Mouse (Mus musculus) MEL (cell line): ENCODE measurements around the gene Agfg2. TPM values are rescaled to one million over a fixed set of nuclear protein-coding genes. Genes with fewer than 3 reads are reported as not detected.

Experiments
- DNase-seq: peaks from one replicate; pipeline ENCODE4 v3.0.0; 2011; ENCODE audit warnings: low read depth, low spot score
- H3K27ac ChIP-seq: 2 replicates; pipeline ENCODE4 v1.5.1; 2012; ENCODE audit warnings: low read depth, mild to moderate bottlenecking, control low read depth, low read length, moderate library complexity; ENCODE audit not compliant: control insufficient read depth
- H3K27me3 ChIP-seq, 2 experiments: fragments of 150-350 bp in 1 of 2; sonication (generic) in 1 of 2; 2 replicates each; pipeline ENCODE4 v1.6.1; 2012; ENCODE audit warnings: low read length in 2 of 2, mild to moderate bottlenecking in 2 of 2, improper control_type of control experiment in 1 of 2, moderate library complexity in 1 of 2; ENCODE audit not compliant: insufficient read depth in 2 of 2, control insufficient read depth in 1 of 2
- H3K36me3 ChIP-seq, 2 experiments: 2 replicates each; pipeline ENCODE4 v1.6.1; 2012 to 2014; ENCODE audit warnings: low read length in 2 of 2, improper control_type of control experiment in 1 of 2, inconsistent platforms in 1 of 2, mild to moderate bottlenecking in 1 of 2; ENCODE audit not compliant: insufficient read depth in 2 of 2, control insufficient read depth in 1 of 2
- H3K4me1 ChIP-seq, 2 experiments: fragments of 150-350 bp in 1 of 2; sonication (generic) in 1 of 2; 2 replicates each; pipeline ENCODE4 v1.6.1; 2012; ENCODE audit warnings: low read length in 2 of 2, improper control_type of control experiment in 1 of 2, mild to moderate bottlenecking in 1 of 2; ENCODE audit not compliant: insufficient read depth in 2 of 2, control insufficient read depth in 1 of 2
- H3K4me3 ChIP-seq, 2 experiments: fragments of 150-350 bp in 1 of 2; sonication (generic) in 1 of 2; 2 replicates each; pipeline ENCODE4 v1.5.1; 2012; ENCODE audit warnings: low read depth in 2 of 2, low read length in 2 of 2, mild to moderate bottlenecking in 2 of 2, moderate library complexity in 2 of 2, control low read depth in 1 of 2, improper control_type of control experiment in 1 of 2; ENCODE audit not compliant: control insufficient read depth in 1 of 2, insufficient read depth in 1 of 2
- H3K79me2 ChIP-seq: 2 replicates; pipeline ENCODE4 v1.6.1; 2012; ENCODE audit warnings: mild to moderate bottlenecking, low read length, moderate library complexity; ENCODE audit not compliant: control insufficient read depth, poor library complexity, insufficient read depth
- H3K9ac ChIP-seq: 2 replicates; pipeline ENCODE4 v1.6.1; 2012; ENCODE audit warnings: low read depth, mild to moderate bottlenecking, control low read depth, low read length, moderate library complexity; ENCODE audit not compliant: control insufficient read depth, poor library complexity, severe bottlenecking
- H3K9me3 ChIP-seq: fragments of 150-350 bp; sonication (generic); replicated peaks from 2 replicates; pipeline ENCODE4 v1.6.1; 2012; ENCODE audit warnings: mild to moderate bottlenecking, low read length, improper control_type of control experiment, moderate library complexity; ENCODE audit not compliant: insufficient read depth
- BHLHE40 ChIP-seq: IDR thresholded peaks from 2 replicates; pipeline ENCODE4 v1.6.1; 2012; ENCODE audit warnings: low read depth, mild to moderate bottlenecking, inconsistent platforms, low read length, improper control_type of control experiment, borderline replicate concordance
- ELF1 ChIP-seq: IDR thresholded peaks from 2 replicates; pipeline ENCODE4 v1.6.1; 2014; ENCODE audit warnings: low read depth, mild to moderate bottlenecking, inconsistent platforms, low read length, improper control_type of control experiment, moderate library complexity
- EP300 ChIP-seq, 2 experiments: IDR thresholded peaks; 2 replicates each; pipeline ENCODE4 v1.6.1; 2011; ENCODE audit warnings: improper control_type of control experiment in 2 of 2, low read length in 2 of 2, low read depth in 1 of 2, mild to moderate bottlenecking in 1 of 2
- KAT2A ChIP-seq: conservative IDR thresholded peaks from 2 replicates; pipeline ENCODE4 v1.6.1; 2012; ENCODE audit warnings: low read depth, low read length, improper control_type of control experiment, inconsistent platforms
- MAFK ChIP-seq: IDR thresholded peaks from 2 replicates; pipeline ENCODE4 v1.6.1; 2011; ENCODE audit warnings: low read depth, mild to moderate bottlenecking, low read length, improper control_type of control experiment, borderline replicate concordance
- MXI1 ChIP-seq: IDR thresholded peaks from 2 replicates; pipeline ENCODE4 v1.6.1; 2011; ENCODE audit warnings: mild to moderate bottlenecking, low read depth, low read length, improper control_type of control experiment
- MYC ChIP-seq: IDR thresholded peaks from 2 replicates; pipeline ENCODE4 v1.6.1; 2011; ENCODE audit warnings: low read depth, mild to moderate bottlenecking, low read length, improper control_type of control experiment, moderate library complexity
- POLR2AphosphoS2 ChIP-seq: IDR thresholded peaks from 2 replicates; pipeline ENCODE4 v1.6.1; 2011; ENCODE audit warnings: low read length, improper control_type of control experiment
- RAD21 ChIP-seq: IDR thresholded peaks from 2 replicates; pipeline ENCODE4 v1.6.1; 2011; ENCODE audit warnings: mild to moderate bottlenecking, low read depth, low read length, improper control_type of control experiment
- RCOR1 ChIP-seq: IDR thresholded peaks from 2 replicates; pipeline ENCODE4 v1.6.1; 2012; ENCODE audit warnings: low read depth, mild to moderate bottlenecking, inconsistent platforms, low read length, improper control_type of control experiment
- TBP ChIP-seq: IDR thresholded peaks from 2 replicates; pipeline ENCODE4 v1.8.0; 2011; ENCODE audit warnings: low read depth, low read length, improper control_type of control experiment
- ZKSCAN1 ChIP-seq: IDR thresholded peaks from 2 replicates; pipeline ENCODE4 v1.6.1; 2012; ENCODE audit warnings: low read depth, mild to moderate bottlenecking, inconsistent platforms, low read length, improper control_type of control experiment, moderate library complexity
- polyA plus RNA-seq, 2 experiments: library from polyadenylated mRNA; stranded (reverse) in 1 of 2; unstranded in 1 of 2; fragments of >175 nt in 1 of 2; fragments of >200 nt in 1 of 2; gene quantifications; 2 replicates each; pipeline versions ENCODE4 v1.2.1 to v1.2.4; 2012; ENCODE audit warnings: low replicate concordance in 2 of 2, low read depth in 1 of 2; ENCODE audit not compliant: insufficient read length in 2 of 2, insufficient read depth in 1 of 2, missing spikeins in 1 of 2
- total RNA-seq: library from RNA; depleted of rRNA; stranded (reverse); fragments of 300-350 nt; gene quantifications from 2 replicates; pipeline ENCODE4 v1.2.3, GENCODE M21; 2012

Gene Agfg2
- total and polyA plus RNA-seq, 3 experiments = 30.0 to 38.9 TPM; not detected in 1

GRCm38 (mm10) chr5:137631171-137631570 is 53.4 kb downstream of the Agfg2 start (continued):
- no peak for TF ChIP-seq KAT2A
- TF ChIP-seq ELF1 = peak; percentile 54; the same call in 1 of the 2 replicates
- TF ChIP-seq RAD21 = no peak
- peak; percentile 59; the same call in 1 of the 2 replicates for TF ChIP-seq MXI1
- no peak for TF ChIP-seq MYC
- TF ChIP-seq POLR2AphosphoS2 = no peak
- no peak for TF ChIP-seq TBP
- no peak for TF ChIP-seq MAFK

GRCm38 (mm10) chr5:137630602-137631001 is 53.9 kb downstream of the Agfg2 start:
- Histone ChIP-seq H3K9ac (peak overlapping the region; percentile 52), H3K27ac (peak overlapping the region; percentile 70), H3K36me3 (peaks cover 2 to 24% of the 10 kb centered on the region in 2 experiments), H3K9me3 (no peaks in the 10 kb centered on the region)
- peak; percentile 7; the same call in 1 of the 2 replicates for TF ChIP-seq ZKSCAN1
- no peak for TF ChIP-seq BHLHE40
- TF ChIP-seq, all 39 proteins: peak for 1
- Histone ChIP-seq H3K4me1 (peaks cover 3 to 30% of the 10 kb centered on the region in 2 experiments), H3K4me3 (peak overlapping the region; percentile 81 to 83), H3K27me3 (no peaks in the 10 kb centered on the region), H3K79me2 (peaks cover 28% of the 10 kb centered on the region)
- no peak for DNase-seq

- Histone ChIP-seq H3K27ac (peak overlapping the region; percentile 86), H3K9ac (peak overlapping the region; percentile 86), H3K4me1 (peaks cover 3 to 30% of the 10 kb centered on the region in 2 experiments), H3K9me3 (no peaks in the 10 kb centered on the region), H3K27me3 (no peaks in the 10 kb centered on the region), H3K79me2 (peaks cover 28% of the 10 kb centered on the region), H3K4me3 (peak overlapping the region; percentile 81 to 83), H3K36me3 (peaks cover 2 to 25% of the 10 kb centered on the region in 2 experiments)
- TF ChIP-seq RCOR1 = no peak
- 0 out of 4 replicates have a peak, but pooled peaks of 1 of the 2 experiments have one; percentile 2 for TF ChIP-seq EP300 (IDR thresholded peaks at IDR 0.05; ENCODE audit: low read depth in 1 of 2, low read length in 2 of 2)
- peak; percentile 43 for DNase-seq
Measured at GRCm38 (mm10) chr5:137629906-137630545, 54.5 kb downstream of the Agfg2 start.
